Mouse (Mus musculus): ENCODE results near the gene Ndufc1. TPM values are rescaled to one million over a fixed set of nuclear protein-coding genes. Genes with fewer than 3 reads are reported as not detected.
"Not testable (repeated sequence)": the region's sequence is repeated elsewhere in the genome, so short reads cannot be mapped to it uniquely, and the experiment has no call there.

Gene Ndufc1
- total RNA-seq (2021): 100 to 1,000 TPM; 357 to 360 TPM
- long read RNA-seq, experiment 1, transcript Ndufc1-201 (4 exons, 1,249 nt): major isoform, 75 of 81 reads
- long read RNA-seq, experiment 1, partial matches to known transcripts: 3 of 81 reads
- long read RNA-seq, experiment 1, other reads (novel, unspliced or antisense): 1 of 81 reads
- long read RNA-seq, experiment 2, transcript Ndufc1-201 (4 exons, 1,249 nt): major isoform, 276 of 281 reads
- long read RNA-seq, experiment 2, partial matches to known transcripts: 2 of 281 reads
- long read RNA-seq, experiment 2, other reads (novel, unspliced or antisense): 2 of 281 reads

DNA sequence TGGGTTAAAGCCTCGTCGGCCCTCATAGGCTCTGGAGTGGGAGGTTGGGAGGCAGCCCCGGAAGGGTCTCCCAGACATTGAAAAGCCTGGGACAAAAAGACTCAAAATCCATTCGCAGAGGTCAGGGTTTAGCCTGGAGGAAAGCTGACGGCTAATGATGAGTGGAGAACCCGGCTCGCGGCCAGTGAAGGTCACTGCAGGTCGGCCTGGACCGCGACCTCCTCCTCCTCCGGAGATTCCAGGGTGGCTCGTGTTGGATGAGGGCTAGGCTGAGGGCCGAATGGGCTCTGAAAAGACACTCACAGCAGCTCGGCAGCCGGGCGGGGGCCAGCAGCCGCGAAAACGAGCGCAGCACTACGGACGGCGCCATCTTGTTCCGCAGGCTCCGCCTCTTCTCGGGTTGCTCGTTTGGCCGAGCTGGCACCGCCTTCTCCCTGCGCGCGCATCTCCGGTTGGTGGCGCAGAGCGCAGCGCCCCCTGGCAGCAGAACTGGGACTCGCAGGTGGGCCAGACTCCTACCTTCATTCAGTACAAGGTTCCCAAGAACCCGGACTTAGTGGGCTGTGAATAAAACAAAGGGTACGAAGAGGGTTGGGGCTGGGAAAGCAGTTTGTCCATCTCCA lies at the start of gene Ndufc1:
Gene Ndufc1, minus strand, starts transcription at position 428 of the 623 bp plus-strand sequence.
- DNase-seq (ENCODE audit: low spot score in 2 of 2): peak; percentile 97

DNA sequence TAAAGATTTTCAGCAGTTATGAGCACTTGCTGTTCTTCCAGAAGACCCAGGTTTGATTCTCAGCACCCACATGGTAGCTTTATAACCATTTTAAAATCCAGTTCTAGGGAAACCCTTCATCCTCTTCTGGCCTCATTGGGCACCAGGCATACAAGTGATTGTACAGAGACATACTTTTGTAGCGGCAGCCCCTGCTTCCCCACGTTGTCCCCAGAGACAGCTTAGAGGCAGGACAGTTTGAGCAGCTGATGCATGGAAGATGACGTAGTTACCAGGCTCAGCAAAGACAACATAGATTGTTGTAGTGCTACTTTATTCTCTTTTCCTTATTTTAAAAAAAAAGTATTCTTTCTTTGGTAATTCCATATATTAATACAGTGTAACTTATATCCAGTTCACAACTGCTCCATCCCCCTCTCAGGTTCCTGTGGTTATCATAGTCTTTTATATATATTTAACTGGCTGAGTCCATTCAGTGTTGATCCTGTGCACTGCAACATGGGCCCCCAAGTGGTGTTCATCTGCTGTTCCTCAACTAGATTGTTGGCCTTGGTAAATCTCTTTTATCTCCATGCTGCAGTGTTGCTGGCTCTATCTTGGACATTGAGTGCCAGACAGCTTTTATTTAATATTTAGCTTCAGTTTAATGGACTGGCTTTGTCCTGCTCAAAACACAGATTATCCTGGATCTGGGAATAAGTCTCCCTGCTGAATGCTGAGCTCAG lies 26.2 kb upstream of the Ndufc1 start:
- DNase-seq (ENCODE audit: low spot score in 2 of 2): no peak

DNA sequence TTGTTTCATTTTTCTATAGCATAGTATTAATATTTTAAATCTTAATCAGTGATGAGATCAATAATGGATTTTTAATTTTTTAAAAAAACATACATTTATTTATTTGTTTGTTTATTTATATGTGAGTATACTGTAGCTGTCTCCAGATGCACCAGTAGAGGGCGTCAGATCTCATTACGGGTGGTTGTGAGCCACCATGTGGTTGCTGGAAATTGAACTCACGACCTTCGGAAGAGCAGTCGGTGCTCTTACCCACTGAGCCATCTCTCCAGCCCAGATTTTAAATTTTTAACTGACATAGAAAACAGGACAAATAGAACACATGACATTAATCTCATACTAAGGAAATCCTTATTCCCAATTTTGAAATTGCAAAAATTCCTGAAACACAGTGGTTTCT lies 25.6 kb upstream of the Ndufc1 start:
- DNase-seq (ENCODE audit: low spot score in 2 of 2): not testable (repeated sequence)

DNA sequence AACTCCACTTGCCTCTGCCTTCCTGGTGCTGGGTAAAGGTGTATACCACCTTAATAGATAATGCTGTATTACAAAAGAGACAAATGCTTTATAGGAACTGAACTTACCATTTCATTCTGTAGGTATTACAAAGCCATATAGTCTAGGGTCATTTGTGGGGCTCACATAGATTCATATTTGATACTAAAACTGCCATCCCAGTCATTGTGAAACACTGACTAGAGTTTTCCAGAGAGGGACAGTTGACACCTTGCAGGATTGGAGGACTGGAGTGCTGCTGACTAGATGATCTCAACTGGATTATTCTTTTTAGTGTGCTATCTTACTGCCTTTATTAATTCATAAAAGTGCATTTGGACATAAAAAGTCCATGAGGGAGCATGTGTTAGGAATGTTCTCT lies 16.6 kb upstream of the Ndufc1 start:
- no peak for DNase-seq (ENCODE audit: low spot score in 2 of 2)

DNA sequence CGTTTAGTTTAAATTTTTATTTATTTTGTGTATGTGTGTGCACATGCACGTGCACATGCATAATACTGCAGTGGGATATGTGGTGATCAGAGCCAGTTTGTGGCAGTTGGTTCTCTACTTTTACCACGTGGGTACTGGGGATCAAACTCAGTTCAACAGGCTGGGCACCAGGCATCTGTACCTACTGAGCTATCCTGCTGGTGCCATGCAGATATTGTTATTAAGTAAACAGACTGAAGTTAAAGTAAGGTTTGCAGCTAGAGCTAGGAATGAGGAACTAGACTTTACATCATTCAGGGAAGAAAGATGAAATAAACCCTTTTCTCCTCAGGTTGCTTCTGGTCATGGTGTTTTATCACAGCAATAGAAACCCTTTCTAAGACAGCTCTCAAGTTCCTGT lies 13.1 kb upstream of the Ndufc1 start:
- no peak for DNase-seq (ENCODE audit: low spot score in 2 of 2)

DNA sequence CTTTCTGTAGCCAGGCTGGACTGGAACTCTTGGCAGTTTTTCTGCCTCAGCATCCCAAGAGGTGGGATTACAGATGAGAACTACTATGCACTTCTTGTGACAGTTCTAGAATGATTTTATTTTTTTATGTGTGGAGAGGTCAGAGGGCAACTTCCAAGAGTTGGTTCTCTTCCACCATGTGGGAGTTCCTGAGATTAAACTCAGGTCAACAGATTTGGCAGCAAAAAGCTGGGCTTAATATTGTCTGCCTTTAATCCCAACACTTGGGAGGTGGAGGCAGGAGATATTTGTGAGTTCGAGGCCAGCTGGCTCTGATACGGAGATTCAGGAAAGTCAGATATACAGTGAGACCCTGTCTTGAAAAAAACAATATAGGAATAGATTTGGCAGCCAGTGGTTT lies 9.2 kb upstream of the Ndufc1 start:
- DNase-seq (ENCODE audit: low spot score in 2 of 2): no peak

DNA sequence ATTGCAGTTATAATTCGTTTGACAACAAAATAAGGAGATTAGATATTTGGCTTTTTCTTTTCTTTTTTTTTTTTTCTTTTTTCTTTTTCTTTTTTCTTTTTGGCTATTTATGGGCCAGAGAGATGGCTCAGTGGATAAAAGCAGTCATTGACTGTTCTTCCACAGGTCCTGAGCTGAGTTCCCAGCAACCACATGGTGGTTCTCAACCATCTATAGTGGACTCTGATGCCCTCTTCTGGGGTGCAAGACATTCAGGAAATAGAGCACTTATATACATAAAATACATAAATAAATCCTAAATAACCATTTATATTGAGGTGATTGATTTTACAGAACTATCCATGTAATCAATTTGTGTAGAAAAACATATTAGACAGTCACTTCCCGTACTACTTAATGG lies 8.7 kb upstream of the Ndufc1 start:
- DNase-seq (ENCODE audit: low spot score in 2 of 2): no peak

DNA sequence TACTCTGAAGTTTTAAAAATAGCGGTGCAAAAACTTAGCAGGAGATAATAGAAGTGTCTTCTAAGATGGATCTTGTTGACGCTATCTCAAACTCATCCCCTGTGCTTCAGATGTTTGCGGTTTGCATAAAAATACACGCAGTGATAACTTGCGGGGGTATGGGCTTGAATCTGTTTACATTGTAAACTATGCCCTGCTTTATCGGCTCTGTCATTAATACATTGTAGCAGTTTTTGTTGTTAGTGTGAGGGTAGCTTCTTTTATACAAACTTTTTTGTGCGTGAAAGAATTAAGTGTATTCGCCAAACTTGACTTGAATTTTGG lies 8.3 kb upstream of the Ndufc1 start:
- no peak for DNase-seq (ENCODE audit: low spot score in 2 of 2)

DNA sequence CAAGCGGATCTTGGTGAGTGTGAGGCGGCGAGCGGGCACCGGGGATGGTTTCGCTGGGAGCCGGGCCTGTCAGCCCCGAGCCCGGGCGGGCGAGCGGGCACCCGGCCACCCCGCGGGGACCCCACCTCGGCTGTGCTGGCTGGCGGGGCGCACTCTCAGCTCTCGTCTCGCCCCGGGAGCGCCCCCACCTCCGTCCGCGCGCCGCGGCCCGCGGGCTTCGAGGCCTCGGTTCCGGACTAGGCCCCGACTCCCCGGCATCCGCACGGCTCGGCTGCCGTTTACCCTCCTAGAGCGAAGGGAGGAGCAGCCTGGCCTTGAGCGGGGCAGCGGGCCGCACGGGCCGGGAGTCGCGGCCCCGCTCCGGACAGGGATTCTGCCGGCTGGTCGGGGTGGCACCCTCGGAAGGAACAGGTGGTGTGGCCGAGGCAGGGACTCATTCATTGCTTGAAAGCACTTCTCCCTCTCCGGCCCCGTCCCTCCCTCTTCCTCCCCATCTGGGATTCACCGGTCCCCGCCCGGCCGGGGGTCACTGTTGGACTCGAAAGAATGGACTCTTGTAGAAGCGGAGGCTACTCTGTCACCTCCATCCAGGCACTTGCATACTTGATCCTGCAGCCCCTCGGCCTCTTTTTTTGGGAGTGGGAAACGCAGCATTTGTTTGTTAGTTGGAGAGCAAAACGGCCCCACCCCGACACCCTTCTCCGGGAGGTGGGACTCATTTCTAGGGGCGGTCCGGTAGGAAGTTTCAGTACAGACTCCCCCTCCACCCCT lies 7.8 kb upstream of the Ndufc1 start:
- DNase-seq (ENCODE audit: low spot score in 2 of 2): peak; percentile 36 to 43

DNA sequence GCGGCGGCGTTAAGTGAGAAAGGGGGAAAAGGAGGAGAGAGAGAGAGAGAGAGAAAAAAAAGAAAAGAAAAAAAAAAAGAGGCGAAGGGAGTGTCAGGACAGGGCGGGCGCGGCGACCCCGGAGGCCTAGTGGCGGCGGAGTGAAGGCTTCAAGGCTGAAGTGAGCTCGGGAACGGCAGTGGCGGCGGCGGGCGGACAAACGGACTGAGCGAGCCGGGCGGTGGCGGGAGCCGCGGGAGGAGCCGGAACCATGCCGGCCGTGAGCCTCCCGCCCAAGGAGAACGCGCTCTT lies 7.2 kb upstream of the Ndufc1 start:
- no peak for DNase-seq (ENCODE audit: low spot score in 2 of 2)

DNA sequence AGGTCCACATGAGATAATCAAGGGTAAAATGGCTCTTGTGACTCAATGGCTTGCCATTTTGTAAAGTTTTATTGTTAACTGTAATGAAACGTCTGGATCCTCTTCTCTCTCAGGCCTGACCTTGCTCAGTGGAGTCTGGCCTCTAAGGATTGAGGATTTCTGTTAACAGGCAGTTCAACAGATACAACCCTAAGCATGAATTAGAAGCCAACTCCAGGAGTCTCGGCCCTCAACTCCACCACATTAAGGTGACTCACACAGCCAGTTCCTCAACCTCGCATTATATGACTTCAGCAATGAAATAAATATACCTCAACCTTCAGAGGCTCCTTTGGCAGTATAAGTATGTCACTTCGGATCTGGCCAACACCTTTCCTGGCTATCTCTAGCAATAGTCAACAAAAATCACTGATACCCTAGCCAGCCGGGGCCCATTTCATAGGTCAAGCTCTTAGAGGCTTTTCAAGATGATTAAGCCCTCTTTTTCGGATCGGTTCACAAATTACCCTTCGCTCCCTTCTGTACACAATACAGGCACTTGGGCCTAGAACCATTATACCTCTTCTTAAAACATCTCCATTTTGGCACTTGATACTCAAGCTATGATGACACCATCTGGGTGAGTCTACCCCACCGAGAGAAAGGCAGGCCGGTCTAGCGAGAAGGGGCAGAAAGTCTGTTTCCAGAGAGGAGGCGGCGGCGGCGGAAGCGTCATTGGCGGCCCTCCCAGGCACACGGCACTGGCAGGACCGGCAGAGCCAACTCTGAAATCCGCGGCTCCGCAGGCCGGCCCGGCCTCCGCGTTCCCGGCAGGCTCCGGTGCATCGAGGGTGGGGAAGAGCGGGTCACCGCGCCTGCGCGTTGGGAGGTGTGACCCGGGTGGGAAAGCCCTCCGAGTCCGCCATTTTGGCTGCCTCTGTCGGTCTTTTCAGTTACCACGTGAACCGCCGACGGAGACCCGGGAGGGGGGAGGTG lies 6.6 kb upstream of the Ndufc1 start, which contains the start of gene Naa15:
Gene Naa15, plus strand, starts transcription at position 51 of the 975 bp plus-strand sequence.
- peak; percentile 96 to 97 for DNase-seq (ENCODE audit: low spot score in 2 of 2)

DNA sequence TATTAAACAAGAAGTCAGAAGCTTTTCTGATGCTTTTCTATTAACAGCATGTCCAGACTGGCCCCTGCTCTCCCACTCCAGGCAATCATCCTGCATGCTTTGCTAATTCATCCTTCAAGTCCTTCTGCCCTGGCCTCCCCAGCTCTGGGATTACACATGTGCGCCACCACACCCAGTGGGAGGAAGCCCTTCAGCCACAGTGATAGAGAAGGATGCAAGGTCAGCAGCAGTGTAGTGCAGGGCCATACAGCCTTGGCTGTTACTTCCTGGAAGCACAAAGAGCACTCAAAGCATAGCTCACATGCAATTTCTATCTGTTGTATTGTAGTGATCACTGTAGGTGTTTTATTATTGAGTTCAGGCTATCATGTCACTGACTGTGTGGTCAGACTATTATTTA lies 4.5 kb upstream of the Ndufc1 start:
- DNase-seq (ENCODE audit: low spot score in 2 of 2): no peak

DNA sequence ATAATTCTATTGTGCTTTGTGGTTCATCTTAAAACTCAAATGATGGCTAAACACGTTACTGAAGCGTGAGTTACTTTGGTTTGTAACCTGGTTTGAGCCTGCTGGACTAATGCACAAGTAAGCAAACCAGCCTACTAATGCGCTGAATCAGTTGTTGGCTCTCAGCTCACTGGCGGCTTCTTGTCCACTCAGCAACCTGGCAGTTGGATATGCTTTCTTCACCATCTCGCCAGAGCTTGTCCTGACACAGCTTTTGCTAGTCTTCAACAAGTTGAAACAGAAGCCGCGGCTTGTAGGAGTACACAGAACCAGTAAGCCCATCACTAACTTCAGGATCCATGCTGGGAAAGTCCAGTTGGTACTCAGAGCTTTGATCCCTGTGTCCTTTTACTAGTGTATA lies 3.7 kb upstream of the Ndufc1 start:
- no peak for DNase-seq (ENCODE audit: low spot score in 2 of 2)

DNA sequence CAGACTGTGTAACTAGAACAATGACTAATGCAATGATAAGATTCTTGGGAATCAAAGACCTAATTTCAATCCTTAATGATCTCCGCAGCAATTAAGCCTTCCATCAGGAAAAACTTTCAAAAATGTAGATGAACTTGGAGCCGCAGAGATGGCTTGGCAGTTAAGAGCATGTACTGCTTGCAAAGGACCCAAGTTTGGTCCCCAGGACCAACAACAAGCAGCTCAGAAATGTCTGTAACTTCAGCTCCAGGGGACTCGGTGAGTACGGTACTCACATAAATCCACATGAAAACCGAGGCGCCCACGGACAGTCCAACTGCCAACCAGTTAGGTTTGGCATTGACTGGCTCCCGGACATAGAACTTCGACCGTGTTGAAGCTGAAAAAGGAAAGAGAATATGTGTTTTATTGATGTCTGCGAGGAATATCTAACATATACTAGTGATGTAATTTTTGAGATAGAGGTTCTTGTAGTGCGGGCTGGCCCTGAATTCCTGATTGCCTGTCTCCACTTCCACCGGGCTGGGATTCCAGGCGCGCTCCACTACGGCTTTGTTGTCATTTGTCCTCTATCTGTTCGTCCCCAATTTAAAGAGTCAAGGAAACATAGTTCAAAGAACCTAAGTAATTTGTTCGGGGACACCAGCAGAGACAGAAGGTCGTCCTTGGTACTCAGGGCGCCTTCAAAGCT lies 773 bp downstream of the Ndufc1 start:
- no peak for DNase-seq (ENCODE audit: low spot score in 2 of 2)

DNA sequence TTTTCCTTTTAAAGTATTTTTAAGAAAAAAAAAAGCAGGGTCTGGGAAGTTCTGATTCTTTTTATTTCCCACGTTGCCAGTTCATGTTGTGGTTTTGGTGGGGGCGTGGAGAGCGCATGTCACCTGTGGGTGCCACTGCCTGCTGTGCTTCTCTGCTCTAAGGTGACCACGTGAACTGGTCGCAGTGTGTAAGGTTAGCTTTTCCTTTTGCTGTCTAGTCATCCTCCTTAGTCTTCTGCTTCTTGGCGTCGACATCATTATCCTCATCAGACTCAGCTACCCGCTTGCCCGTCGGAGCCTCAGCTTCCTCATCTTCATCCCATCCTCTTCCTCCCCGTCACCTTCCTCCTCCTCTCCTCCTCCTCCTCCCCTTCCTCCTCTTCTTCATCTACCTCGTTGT lies 6.2 kb downstream of the Ndufc1 start:
- DNase-seq (ENCODE audit: low spot score in 2 of 2): no peak

DNA sequence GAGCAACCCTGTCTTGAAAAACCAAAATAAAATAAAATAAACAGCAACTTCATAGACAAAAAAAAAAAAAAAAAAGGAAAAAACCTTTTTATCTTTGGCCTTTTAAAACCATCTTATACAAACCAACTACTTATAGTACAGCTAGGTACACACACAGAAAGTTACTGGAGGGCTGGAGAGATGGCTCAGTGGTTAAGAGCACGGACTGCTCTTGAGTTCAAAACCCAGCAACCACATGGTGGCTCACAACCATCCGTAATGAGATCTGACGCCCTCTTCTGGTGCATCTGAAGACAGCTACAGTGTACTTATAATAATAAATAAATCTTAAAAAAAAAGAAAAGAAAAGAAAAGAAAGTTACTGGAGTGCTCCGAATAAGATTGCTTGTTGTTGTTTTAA lies 6.7 kb downstream of the Ndufc1 start:
- DNase-seq (ENCODE audit: low spot score in 2 of 2): not testable (repeated sequence)

DNA sequence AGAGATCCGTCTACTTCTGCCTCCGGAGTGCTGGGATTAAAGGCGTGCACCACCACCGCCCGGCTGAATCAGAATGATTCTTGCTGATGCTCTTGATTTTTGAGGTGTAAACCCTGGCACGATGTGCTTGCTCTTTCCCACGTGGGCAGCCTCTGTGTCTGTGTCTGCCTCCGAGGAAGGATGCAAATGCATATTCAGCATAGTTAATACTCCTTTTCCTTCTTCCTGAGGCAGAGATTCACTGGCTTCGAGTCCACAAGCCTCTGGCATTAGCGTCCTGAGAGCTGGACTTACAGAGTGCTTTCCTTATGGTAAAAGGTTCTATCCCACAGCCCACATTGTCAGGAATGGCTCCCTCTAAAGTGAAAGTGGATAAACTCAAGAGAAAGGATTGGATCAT lies 8.1 kb downstream of the Ndufc1 start:
- DNase-seq (ENCODE audit: low spot score in 2 of 2): no peak

DNA sequence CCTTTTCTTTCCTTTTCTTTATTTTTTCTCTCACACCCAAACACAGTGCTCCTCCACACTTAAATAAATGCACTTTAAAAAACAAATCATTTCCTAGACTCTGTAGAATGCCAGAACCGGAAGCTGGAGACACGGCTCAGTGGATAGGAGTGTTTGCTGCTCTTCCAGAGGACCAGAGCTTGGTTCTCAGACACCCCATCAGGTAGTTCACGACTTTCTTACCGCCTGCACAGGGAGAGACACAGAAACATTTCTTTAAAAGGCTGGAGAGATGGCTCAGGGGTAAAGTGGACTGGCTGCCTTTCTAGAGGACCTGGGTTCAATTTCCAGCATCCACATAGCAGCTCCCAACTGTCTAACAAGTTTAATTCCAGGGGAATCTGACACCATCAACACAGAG lies 9.3 kb downstream of the Ndufc1 start:
- DNase-seq (ENCODE audit: low spot score in 2 of 2): no peak

DNA sequence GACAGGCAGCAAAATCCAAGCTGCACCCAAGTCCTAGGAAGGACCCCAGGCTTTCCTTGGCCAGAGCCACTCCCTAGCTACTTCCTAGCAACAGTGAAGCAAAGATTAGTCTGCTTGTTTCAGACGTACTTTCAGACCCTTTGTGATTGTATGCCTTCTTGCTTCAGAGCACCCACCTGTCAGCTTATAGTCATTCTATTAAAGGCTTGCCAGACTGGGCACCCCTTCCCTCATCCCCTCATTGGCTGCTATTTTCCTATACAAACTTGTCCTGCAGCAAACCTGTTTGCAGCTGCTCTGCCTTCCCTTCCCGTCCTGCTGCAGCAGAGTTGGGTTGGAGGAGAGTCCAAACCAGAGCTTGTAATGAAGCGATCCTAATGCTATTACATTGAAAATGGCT lies 10.1 kb downstream of the Ndufc1 start:
- no peak for DNase-seq (ENCODE audit: low spot score in 2 of 2)

DNA sequence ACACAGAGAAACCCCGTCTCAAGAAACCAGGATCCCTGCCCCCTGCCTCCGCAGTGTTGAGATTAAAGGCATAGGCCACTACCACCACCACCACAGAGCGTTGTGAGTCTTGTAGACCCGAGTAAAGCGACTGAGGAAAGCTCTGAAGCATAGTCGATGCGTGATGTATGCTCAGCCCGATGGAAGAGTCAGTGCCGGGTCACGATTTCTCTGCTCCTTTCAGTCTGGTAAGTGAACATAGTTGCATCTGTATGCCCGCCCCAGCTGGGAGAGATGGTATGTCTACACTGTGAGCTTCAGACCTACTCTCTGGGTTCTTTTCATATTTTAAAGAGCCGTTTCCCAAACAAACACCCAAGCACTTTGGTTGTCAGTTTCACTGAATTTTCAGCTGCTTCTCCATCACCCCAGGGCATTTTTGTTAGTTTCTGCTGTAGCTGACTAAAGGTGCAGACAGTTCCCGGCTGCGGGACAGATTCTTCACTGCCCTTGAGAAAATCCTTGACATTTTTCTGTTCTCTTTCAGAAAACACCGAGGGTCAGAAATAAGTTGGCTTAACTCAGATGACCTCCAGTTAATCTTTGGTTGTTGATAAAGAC lies 11.0 kb downstream of the Ndufc1 start:
- DNase-seq (ENCODE audit: low spot score in 2 of 2): no peak

All from layer of hippocampus, postnatal 14 days (tissue).